Mouse (Mus musculus): ENCODE data around the gene Zcchc14. TPM values are rescaled to one million over a fixed set of nuclear protein-coding genes. Genes with fewer than 3 reads are reported as not detected.

The Zcchc14 gene
- total RNA-seq, 1 experiment = 18.6 TPM

- in situ Hi-C loops (cut with MboI; ENCODE audit: low sequenced_read_pairs in 2 of 2, unreplicated experiment in 2 of 2) = no loop called here
- no peaks in the 10 kb centered on the region for H3K36me3 ChIP-seq (ENCODE audit: control insufficient read depth, insufficient read depth, low read length, poor library complexity, severe bottlenecking)
- no peaks in the 10 kb centered on the region for H3K9me3 ChIP-seq (ENCODE audit: control insufficient read depth, insufficient read depth, low read depth, low read length)
- TF ChIP-seq MAFK (IDR thresholded peaks at IDR 0.05; ENCODE audit: insufficient read depth, low read depth, low read length) (no peak), CHD2 (IDR thresholded peaks at IDR 0.05; ENCODE audit: low read depth, low read length) (no peak), ZC3H11A (IDR thresholded peaks at IDR 0.05; ENCODE audit: borderline replicate concordance, low read depth, low read length) (no peak), ZNF384 (IDR thresholded peaks at IDR 0.05; ENCODE audit: low read depth, low read length) (no peak), HCFC1 (IDR thresholded peaks at IDR 0.05; ENCODE audit: borderline replicate concordance, insufficient read depth, low read length) (no peak)
- peaks cover 2 to 13% of the 10 kb centered on the region in 2 experiments; a peak in 2 of 4 replicates for H3K4me1 ChIP-seq (ENCODE audit: control insufficient read depth in 2 of 2, insufficient read depth in 2 of 2, low read length in 2 of 2, poor library complexity in 1 of 2)
- H3K27ac ChIP-seq (ENCODE audit: insufficient read depth, low read depth, low read length, poor library complexity, severe bottlenecking) = no peak overlapping the region
- no peak overlapping the region for H3K9ac ChIP-seq (ENCODE audit: insufficient read depth, low read depth, low read length, poor library complexity, severe bottlenecking)
- no peak overlapping the region; a peak in 1 of 4 replicates for H3K4me3 ChIP-seq (ENCODE audit: insufficient read depth in 1 of 2, low read depth in 1 of 2, low read length in 2 of 2, poor library complexity in 1 of 2, severe bottlenecking in 1 of 2)
- DNase-seq (ENCODE audit: low read depth, low spot score) = no peak
Measured at GRCm38 (mm10) chr8:121583653-121584052, 69.0 kb downstream of the Zcchc14 start.

GRCm38 (mm10) chr8:121580465-121580864 lies 72.2 kb downstream of the Zcchc14 start:
- no peak for DNase-seq (ENCODE audit: low read depth, low spot score)
- no peaks in the 10 kb centered on the region for H3K9me3 ChIP-seq (ENCODE audit: control insufficient read depth, insufficient read depth, low read depth, low read length)
- H3K9ac ChIP-seq (ENCODE audit: insufficient read depth, low read depth, low read length, poor library complexity, severe bottlenecking) = no peak overlapping the region
- H3K4me1 ChIP-seq (ENCODE audit: control insufficient read depth in 2 of 2, insufficient read depth in 2 of 2, low read length in 2 of 2, poor library complexity in 1 of 2) = peaks cover 2 to 28% of the 10 kb centered on the region in 2 experiments; a peak in 3 of 4 replicates
- no peak overlapping the region for H3K27ac ChIP-seq (ENCODE audit: insufficient read depth, low read depth, low read length, poor library complexity, severe bottlenecking)
- in situ Hi-C loops (cut with MboI; ENCODE audit: low sequenced_read_pairs in 2 of 2, unreplicated experiment in 2 of 2) = no loop called here
- no peak overlapping the region for H3K4me3 ChIP-seq (ENCODE audit: insufficient read depth in 1 of 2, low read depth in 1 of 2, low read length in 2 of 2, poor library complexity in 1 of 2, severe bottlenecking in 1 of 2)
- no peak for TF ChIP-seq ZNF384 (IDR thresholded peaks at IDR 0.05; ENCODE audit: low read depth, low read length)
- no peak for TF ChIP-seq ZC3H11A (IDR thresholded peaks at IDR 0.05; ENCODE audit: borderline replicate concordance, low read depth, low read length)
- TF ChIP-seq MAFK (IDR thresholded peaks at IDR 0.05; ENCODE audit: insufficient read depth, low read depth, low read length) = no peak
- no peak for TF ChIP-seq CHD2 (IDR thresholded peaks at IDR 0.05; ENCODE audit: low read depth, low read length)
- no peaks in the 10 kb centered on the region for H3K36me3 ChIP-seq (ENCODE audit: control insufficient read depth, insufficient read depth, low read length, poor library complexity, severe bottlenecking)

- H3K4me1 ChIP-seq (ENCODE audit: control insufficient read depth in 2 of 2, insufficient read depth in 2 of 2, low read length in 2 of 2, poor library complexity in 1 of 2) = peaks cover 1 to 25% of the 10 kb centered on the region in 2 experiments; a peak in 3 of 4 replicates
- H3K27ac ChIP-seq (ENCODE audit: insufficient read depth, low read depth, low read length, poor library complexity, severe bottlenecking) = no peak within 1 kb of the TSS
- H3K9me3 ChIP-seq (ENCODE audit: control insufficient read depth, insufficient read depth, low read depth, low read length) = no peaks in the 10 kb centered on the region
- in situ Hi-C loops (cut with MboI; ENCODE audit: low sequenced_read_pairs in 2 of 2, unreplicated experiment in 2 of 2) = no loop called here
- H3K9ac ChIP-seq (ENCODE audit: insufficient read depth, low read depth, low read length, poor library complexity, severe bottlenecking) = peak within 1 kb of the TSS; percentile 89
- TF ChIP-seq ZC3H11A (IDR thresholded peaks at IDR 0.05; ENCODE audit: borderline replicate concordance, low read depth, low read length) = no peak
- TF ChIP-seq CHD2 (IDR thresholded peaks at IDR 0.05; ENCODE audit: low read depth, low read length) = no peak
- no peak for TF ChIP-seq ZNF384 (IDR thresholded peaks at IDR 0.05; ENCODE audit: low read depth, low read length)
- TF ChIP-seq MAFK (IDR thresholded peaks at IDR 0.05; ENCODE audit: insufficient read depth, low read depth, low read length) = peak; percentile 78
- peak within 1 kb of the TSS; percentile 79 to 88 for H3K4me3 ChIP-seq (ENCODE audit: insufficient read depth in 1 of 2, low read depth in 1 of 2, low read length in 2 of 2, poor library complexity in 1 of 2, severe bottlenecking in 1 of 2)
- DNase-seq (ENCODE audit: low read depth, low spot score) = peak; percentile 96
- H3K36me3 ChIP-seq (ENCODE audit: control insufficient read depth, insufficient read depth, low read length, poor library complexity, severe bottlenecking) = no peaks in the 10 kb centered on the region
Measured at GRCm38 (mm10) chr8:121578676-121579451, 73.8 kb downstream of the Zcchc14 start, which contains the start of gene Fbxo31. Gene Fbxo31 (minus strand): TSS chr8:121578806.

- Histone ChIP-seq H3K27ac (ENCODE audit: insufficient read depth, low read depth, low read length, poor library complexity, severe bottlenecking) (no peak overlapping the region), H3K4me1 (ENCODE audit: control insufficient read depth in 2 of 2, insufficient read depth in 2 of 2, low read length in 2 of 2, poor library complexity in 1 of 2) (peaks cover 0 to 29% of the 10 kb centered on the region in 2 experiments; a peak in 2 of 4 replicates), H3K9me3 (ENCODE audit: control insufficient read depth, insufficient read depth, low read depth, low read length) (no peaks in the 10 kb centered on the region), H3K4me3 (ENCODE audit: insufficient read depth in 1 of 2, low read depth in 1 of 2, low read length in 2 of 2, poor library complexity in 1 of 2, severe bottlenecking in 1 of 2) (peak overlapping the region; percentile 79 to 88), H3K9ac (ENCODE audit: insufficient read depth, low read depth, low read length, poor library complexity, severe bottlenecking) (peak overlapping the region; percentile 89), H3K36me3 (ENCODE audit: control insufficient read depth, insufficient read depth, low read length, poor library complexity, severe bottlenecking) (no peaks in the 10 kb centered on the region)
- no peak for TF ChIP-seq ZC3H11A (IDR thresholded peaks at IDR 0.05; ENCODE audit: borderline replicate concordance, low read depth, low read length)
- no peak for TF ChIP-seq CHD2 (IDR thresholded peaks at IDR 0.05; ENCODE audit: low read depth, low read length)
- no peak for TF ChIP-seq HCFC1 (IDR thresholded peaks at IDR 0.05; ENCODE audit: borderline replicate concordance, insufficient read depth, low read length)
- no peak for TF ChIP-seq MAFK (IDR thresholded peaks at IDR 0.05; ENCODE audit: insufficient read depth, low read depth, low read length)
- no peak for TF ChIP-seq ZNF384 (IDR thresholded peaks at IDR 0.05; ENCODE audit: low read depth, low read length)
- DNase-seq (ENCODE audit: low read depth, low spot score) = no peak
- in situ Hi-C loops (cut with MboI; ENCODE audit: low sequenced_read_pairs in 2 of 2, unreplicated experiment in 2 of 2) = no loop called here
Measured at GRCm38 (mm10) chr8:121577751-121578675, 74.7 kb downstream of the Zcchc14 start.

All from ES-E14 (cell line).